Mouse (Mus musculus): ENCODE measurements around the gene Sod1. TPM values are rescaled to one million over a fixed set of nuclear protein-coding genes. Genes with fewer than 3 reads are reported as not detected.
A peak's percentile ranks its signal among the peaks of the same experiment; 100 is the strongest.

Gene Sod1
- polyA plus RNA-seq, 1 experiment from 2014 or later: 1,316 TPM

- Histone ChIP-seq H3K9ac (no peak overlapping the region), H3K4me2 (no peak overlapping the region), H3K27me3 (ENCODE audit: insufficient read depth, low read length) (no peaks in the 10 kb centered on the region), H3K36me3 (ENCODE audit: insufficient read depth) (no peaks in the 10 kb centered on the region), H3K27ac (ENCODE audit: low read depth) (no peak overlapping the region), H3K4me3 (ENCODE audit: low read depth, low read length) (no peak overlapping the region), H3K9me3 (ENCODE audit: low read depth, low read length) (no peaks in the 10 kb centered on the region), H3K4me1 (ENCODE audit: insufficient read depth) (no peaks in the 10 kb centered on the region)
- WGBS: 78% methylated on average over 8 of the region's 8 CpGs
- no peak for TF ChIP-seq CTCF (IDR thresholded peaks at IDR 0.05; ENCODE audit: low read depth)
- ATAC-seq (ENCODE audit: insufficient read depth) (no peak), DNase-seq (no peak)
These were observed 38.9 kb upstream of the Sod1 start for GRCm38 (mm10) chr16:90181673-90182072.

- 70% methylated on average over 6 of the region's 6 CpGs for WGBS
- H3K9me3 ChIP-seq (ENCODE audit: low read depth, low read length): no peaks in the 10 kb centered on the region
- no peak for TF ChIP-seq CTCF (IDR thresholded peaks at IDR 0.05; ENCODE audit: low read depth)
These were observed 36.4 kb upstream of the Sod1 start for GRCm38 (mm10) chr16:90184135-90184534.

GRCm38 (mm10) chr16:90185928-90186588, 34.5 kb upstream of the Sod1 start:
- ATAC-seq (ENCODE audit: insufficient read depth) (peak; percentile 61), DNase-seq (peak; percentile 92)
- TF ChIP-seq CTCF (IDR thresholded peaks at IDR 0.05; ENCODE audit: low read depth): peak; percentile 93
- WGBS: 48% methylated on average over 8 of the region's 8 CpGs
- Histone ChIP-seq H3K36me3 (ENCODE audit: insufficient read depth) (no peaks in the 10 kb centered on the region), H3K9me3 (ENCODE audit: low read depth, low read length) (no peaks in the 10 kb centered on the region), H3K4me3 (ENCODE audit: low read depth, low read length) (no peak overlapping the region), H3K4me2 (no peak overlapping the region), H3K27ac (ENCODE audit: low read depth) (no peak overlapping the region), H3K4me1 (ENCODE audit: insufficient read depth) (no peaks in the 10 kb centered on the region), H3K9ac (no peak overlapping the region), H3K27me3 (ENCODE audit: insufficient read depth, low read length) (no peaks in the 10 kb centered on the region)

More at GRCm38 (mm10) chr16:90184135-90184534, 36.4 kb upstream of the Sod1 start:
- no peak overlapping the region for H3K4me2 ChIP-seq
- H3K27ac ChIP-seq (ENCODE audit: low read depth): no peak overlapping the region
- ATAC-seq (ENCODE audit: insufficient read depth) (no peak), DNase-seq (no peak)
- no peaks in the 10 kb centered on the region for H3K27me3 ChIP-seq (ENCODE audit: insufficient read depth, low read length)
- no peak overlapping the region for H3K4me3 ChIP-seq (ENCODE audit: low read depth, low read length)
- H3K36me3 ChIP-seq (ENCODE audit: insufficient read depth): no peaks in the 10 kb centered on the region
- no peaks in the 10 kb centered on the region for H3K4me1 ChIP-seq (ENCODE audit: insufficient read depth)
- no peak overlapping the region for H3K9ac ChIP-seq

GRCm38 (mm10) chr16:90187453-90187852, 33.1 kb upstream of the Sod1 start:
- ATAC-seq (ENCODE audit: insufficient read depth) (peak; percentile 54; the same call in 1 of the 2 replicates), DNase-seq (peak; percentile 74)
- Histone ChIP-seq H3K4me3 (ENCODE audit: low read depth, low read length) (no peak overlapping the region), H3K4me2 (0 out of 2 replicates have a peak overlapping the region, but pooled peaks have one; percentile 1), H3K9me3 (ENCODE audit: low read depth, low read length) (no peaks in the 10 kb centered on the region), H3K4me1 (ENCODE audit: insufficient read depth) (no peaks in the 10 kb centered on the region), H3K27me3 (ENCODE audit: insufficient read depth, low read length) (no peaks in the 10 kb centered on the region), H3K9ac (no peak overlapping the region), H3K27ac (ENCODE audit: low read depth) (no peak overlapping the region), H3K36me3 (ENCODE audit: insufficient read depth) (no peaks in the 10 kb centered on the region)
- peak; percentile 57 for TF ChIP-seq CTCF (IDR thresholded peaks at IDR 0.05; ENCODE audit: low read depth)
- WGBS: 16% methylated on average over 13 of the region's 13 CpGs

- Histone ChIP-seq H3K4me3 (ENCODE audit: low read depth, low read length) (no peak overlapping the region), H3K4me1 (ENCODE audit: insufficient read depth) (no peaks in the 10 kb centered on the region), H3K36me3 (ENCODE audit: insufficient read depth) (no peaks in the 10 kb centered on the region), H3K9me3 (ENCODE audit: low read depth, low read length) (no peaks in the 10 kb centered on the region), H3K9ac (no peak overlapping the region), H3K27me3 (ENCODE audit: insufficient read depth, low read length) (no peaks in the 10 kb centered on the region), H3K4me2 (no peak overlapping the region), H3K27ac (ENCODE audit: low read depth) (no peak overlapping the region)
- DNase-seq: no peak
- WGBS: 67% methylated on average over 6 of the region's 6 CpGs
- TF ChIP-seq CTCF (IDR thresholded peaks at IDR 0.05; ENCODE audit: low read depth): no peak
- no peak for ATAC-seq (ENCODE audit: insufficient read depth)
These were observed 29.3 kb upstream of the Sod1 start for GRCm38 (mm10) chr16:90191289-90191688.

- ATAC-seq (ENCODE audit: insufficient read depth): no peak
These were observed 26.8 kb upstream of the Sod1 start for GRCm38 (mm10) chr16:90193719-90194118.

GRCm38 (mm10) chr16:90196688-90197240, 23.8 kb upstream of the Sod1 start:
- Histone ChIP-seq H3K27ac (ENCODE audit: low read depth) (0 out of 2 replicates have a peak overlapping the region, but pooled peaks have one; percentile 36), H3K36me3 (ENCODE audit: insufficient read depth) (no peaks in the 10 kb centered on the region), H3K4me2 (peak overlapping the region; percentile 64), H3K9me3 (ENCODE audit: low read depth, low read length) (no peaks in the 10 kb centered on the region), H3K4me1 (ENCODE audit: insufficient read depth) (peaks cover 8% of the 10 kb centered on the region; the same call in 1 of the 2 replicates), H3K27me3 (ENCODE audit: insufficient read depth, low read length) (no peaks in the 10 kb centered on the region), H3K4me3 (ENCODE audit: low read depth, low read length) (no peak overlapping the region; the same call in 1 of the 2 replicates), H3K9ac (no peak overlapping the region)
- no peak for TF ChIP-seq CTCF (IDR thresholded peaks at IDR 0.05; ENCODE audit: low read depth)
- DNase-seq (no peak), ATAC-seq (ENCODE audit: insufficient read depth) (no peak; the same call in 1 of the 2 replicates)
- 57% methylated on average over 7 of the region's 7 CpGs for WGBS

More at GRCm38 (mm10) chr16:90193719-90194118, 26.8 kb upstream of the Sod1 start:
- TF ChIP-seq CTCF (IDR thresholded peaks at IDR 0.05; ENCODE audit: low read depth): no peak
- DNase-seq: no peak
- Histone ChIP-seq H3K9ac (no peak overlapping the region), H3K4me1 (ENCODE audit: insufficient read depth) (peaks cover 8% of the 10 kb centered on the region; the same call in 1 of the 2 replicates), H3K27me3 (ENCODE audit: insufficient read depth, low read length) (no peaks in the 10 kb centered on the region), H3K4me2 (no peak overlapping the region), H3K36me3 (ENCODE audit: insufficient read depth) (no peaks in the 10 kb centered on the region), H3K9me3 (ENCODE audit: low read depth, low read length) (no peaks in the 10 kb centered on the region), H3K4me3 (ENCODE audit: low read depth, low read length) (no peak overlapping the region), H3K27ac (ENCODE audit: low read depth) (no peak overlapping the region)
